Mouse (Mus musculus): Measurements from ENCODE around the gene Psmb3. TPM values are rescaled to one million over a fixed set of nuclear protein-coding genes. Genes with fewer than 3 reads are reported as not detected.

The Psmb3 gene
- polyA plus RNA-seq, 1 experiment from 2014 or later, result 545 TPM

GRCm38 (mm10) chr11:97659990-97660714 is 43.0 kb upstream of the Psmb3 start:
- WGBS, result under 1% methylated on average over 73 of the region's 78 CpGs
- H3K27me3 ChIP-seq (ENCODE audit: control insufficient read depth, insufficient read depth, low read length), result peaks cover 23% of the 10 kb centered on the region
- H3K4me1 ChIP-seq (ENCODE audit: control insufficient read depth, insufficient read depth, low read length), result peaks cover 24% of the 10 kb centered on the region
- 0 out of 2 replicates have a peak overlapping the region, but pooled peaks have one; percentile 49 for H3K27ac ChIP-seq (ENCODE audit: low read depth, low read length)
- peak overlapping the region; percentile 85 for H3K4me2 ChIP-seq (ENCODE audit: low read depth)
- H3K4me3 ChIP-seq (ENCODE audit: low read depth, low read length), result peak overlapping the region; percentile 78
- peak overlapping the region; percentile 79 for H3K9ac ChIP-seq (ENCODE audit: low read length)
- ATAC-seq (ENCODE audit: insufficient read depth, low FRiP score, low TSS enrichment) (peak; percentile 66), DNase-seq (ENCODE audit: low spot score) (peak; percentile 82)
- H3K9me3 ChIP-seq (ENCODE audit: control insufficient read depth, low read length), result no peaks in the 10 kb centered on the region
- no peaks in the 10 kb centered on the region for H3K36me3 ChIP-seq (ENCODE audit: control insufficient read depth, insufficient read depth, low read length)

DNA sequence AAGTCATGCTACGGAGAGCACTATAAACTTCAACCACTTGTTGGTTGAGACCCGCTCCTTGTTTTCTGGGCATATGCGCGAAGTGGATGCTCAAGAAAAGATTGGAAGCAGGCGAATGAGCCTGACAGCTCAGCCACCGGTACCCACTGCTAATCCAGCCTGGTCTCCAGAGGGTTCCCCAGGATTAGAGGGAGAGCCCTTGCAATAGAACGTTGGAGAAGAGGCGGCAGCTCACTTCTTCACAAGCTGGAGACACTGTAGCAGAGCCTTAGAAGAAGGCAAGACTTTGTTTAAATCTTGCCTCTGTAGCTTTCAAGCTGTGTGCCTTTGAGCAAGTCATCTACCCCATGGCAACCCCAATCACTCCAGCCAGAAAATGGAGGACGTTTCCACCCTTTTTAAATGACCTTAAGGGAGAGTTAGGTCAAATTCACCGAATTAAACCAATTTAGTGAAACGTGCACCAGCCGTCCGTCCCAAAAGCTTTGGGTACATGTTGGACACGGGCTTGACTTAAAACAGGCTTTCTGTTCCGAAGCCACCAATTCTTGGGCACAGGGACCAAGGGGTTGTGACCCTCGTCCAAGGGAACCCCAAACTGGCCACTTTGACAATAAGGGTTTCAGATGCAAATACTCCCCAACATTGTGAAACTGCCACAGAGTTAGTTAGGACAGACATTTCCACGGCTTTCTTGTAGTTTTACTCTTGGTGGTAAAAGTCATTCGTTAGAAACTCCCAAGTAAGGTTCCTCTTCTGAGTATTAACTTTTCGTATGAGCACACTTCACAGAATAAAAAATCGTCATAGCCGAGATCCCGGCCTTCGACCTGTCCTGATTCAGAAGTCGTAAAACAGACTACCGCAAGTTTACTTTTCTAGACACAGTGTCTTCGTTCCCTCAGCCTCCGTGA is 42.2 kb upstream of the Psmb3 start:
- peak overlapping the region; percentile 79 for H3K9ac ChIP-seq (ENCODE audit: low read length)
- H3K36me3 ChIP-seq (ENCODE audit: control insufficient read depth, insufficient read depth, low read length), result no peaks in the 10 kb centered on the region
- H3K27ac ChIP-seq (ENCODE audit: low read depth, low read length), result no peak overlapping the region
- H3K4me3 ChIP-seq (ENCODE audit: low read depth, low read length), result peak overlapping the region; percentile 94
- ATAC-seq (ENCODE audit: insufficient read depth, low FRiP score, low TSS enrichment) (no peak), DNase-seq (ENCODE audit: low spot score) (no peak)
- no peaks in the 10 kb centered on the region for H3K9me3 ChIP-seq (ENCODE audit: control insufficient read depth, low read length)
- peaks cover 24% of the 10 kb centered on the region for H3K4me1 ChIP-seq (ENCODE audit: control insufficient read depth, insufficient read depth, low read length)
- 2% methylated on average over 27 of the region's 27 CpGs for WGBS
- peaks cover 23% of the 10 kb centered on the region for H3K27me3 ChIP-seq (ENCODE audit: control insufficient read depth, insufficient read depth, low read length)
- H3K4me2 ChIP-seq (ENCODE audit: low read depth), result peak overlapping the region; percentile 85

GRCm38 (mm10) chr11:97661648-97662133 is 41.5 kb upstream of the Psmb3 start:
- Histone ChIP-seq H3K4me3 (ENCODE audit: low read depth, low read length) (peak overlapping the region; percentile 94), H3K4me2 (ENCODE audit: low read depth) (peak overlapping the region; percentile 41), H3K36me3 (ENCODE audit: control insufficient read depth, insufficient read depth, low read length) (no peaks in the 10 kb centered on the region; the same call in 1 of the 2 replicates), H3K4me1 (ENCODE audit: control insufficient read depth, insufficient read depth, low read length) (peaks cover 24% of the 10 kb centered on the region), H3K9me3 (ENCODE audit: control insufficient read depth, low read length) (no peaks in the 10 kb centered on the region), H3K9ac (ENCODE audit: low read length) (0 out of 2 replicates have a peak overlapping the region, but pooled peaks have one; percentile 23), H3K27ac (ENCODE audit: low read depth, low read length) (no peak overlapping the region), H3K27me3 (ENCODE audit: control insufficient read depth, insufficient read depth, low read length) (peaks cover 23% of the 10 kb centered on the region)
- DNase-seq (ENCODE audit: low spot score) (peak; percentile 19), ATAC-seq (ENCODE audit: insufficient read depth, low FRiP score, low TSS enrichment) (no peak)
- 0% methylated on average over 20 of the region's 20 CpGs for WGBS

- DNase-seq (ENCODE audit: low spot score), result no peak
- ATAC-seq (ENCODE audit: insufficient read depth, low FRiP score, low TSS enrichment), result no peak
- H3K9me3 ChIP-seq (ENCODE audit: control insufficient read depth, low read length), result no peaks in the 10 kb centered on the region
- peaks cover 3% of the 10 kb centered on the region for H3K36me3 ChIP-seq (ENCODE audit: control insufficient read depth, insufficient read depth, low read length)
- no peak overlapping the region; the same call in 1 of the 2 replicates for H3K9ac ChIP-seq (ENCODE audit: low read length)
- WGBS, result 1% methylated on average over 21 of the region's 21 CpGs
- peaks cover 24% of the 10 kb centered on the region for H3K4me1 ChIP-seq (ENCODE audit: control insufficient read depth, insufficient read depth, low read length)
- peaks cover 23% of the 10 kb centered on the region for H3K27me3 ChIP-seq (ENCODE audit: control insufficient read depth, insufficient read depth, low read length)
- peak overlapping the region; percentile 84 for H3K4me2 ChIP-seq (ENCODE audit: low read depth)
- H3K27ac ChIP-seq (ENCODE audit: low read depth, low read length), result no peak overlapping the region
- H3K4me3 ChIP-seq (ENCODE audit: low read depth, low read length), result peak overlapping the region; percentile 94
Measured at GRCm38 (mm10) chr11:97662207-97662892, 40.8 kb upstream of the Psmb3 start.

DNA sequence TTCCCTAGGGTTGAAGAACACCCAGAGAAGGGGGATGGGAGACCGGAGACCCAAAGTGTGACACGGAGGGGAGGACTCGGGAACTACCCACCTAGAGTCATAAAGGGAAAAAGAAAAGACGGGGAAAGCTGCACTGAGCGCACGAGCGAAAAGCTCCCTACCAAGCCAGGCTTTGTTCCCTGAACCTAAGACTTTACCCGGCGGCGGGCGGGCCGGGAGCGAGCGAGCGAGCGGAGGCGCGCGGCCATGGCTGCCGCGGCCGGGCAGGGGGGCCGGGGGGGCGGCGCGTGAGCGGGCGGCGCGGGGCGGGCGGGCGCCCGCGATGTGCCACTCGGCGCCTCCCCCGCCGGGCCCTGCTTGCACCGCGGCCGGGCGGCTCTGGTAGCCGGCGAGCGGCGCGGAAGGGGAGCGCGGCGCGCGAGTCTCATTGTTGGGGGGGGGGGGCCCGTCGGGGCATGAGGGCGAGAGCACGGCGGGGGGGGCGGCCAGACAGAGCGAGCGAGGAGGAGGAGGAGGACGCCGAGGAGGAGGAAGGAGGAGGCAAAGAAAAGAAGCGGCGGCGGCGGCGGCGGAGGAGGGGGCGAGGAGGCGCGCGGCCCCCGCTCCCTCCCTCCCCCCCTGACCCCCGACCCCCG is 40.2 kb upstream of the Psmb3 start, which contains the start of gene Mllt6:
TSS of gene Mllt6 (plus strand) at position 522 of the 635 bp plus-strand sequence.
- peak within 1 kb of the TSS; percentile 94 for H3K4me3 ChIP-seq (ENCODE audit: low read depth, low read length)
- peaks cover 23% of the 10 kb centered on the region for H3K27me3 ChIP-seq (ENCODE audit: control insufficient read depth, insufficient read depth, low read length)
- peak; percentile 90 for DNase-seq (ENCODE audit: low spot score)
- H3K9ac ChIP-seq (ENCODE audit: low read length), result peak within 1 kb of the TSS; percentile 88
- H3K4me1 ChIP-seq (ENCODE audit: control insufficient read depth, insufficient read depth, low read length), result peaks cover 24% of the 10 kb centered on the region
- H3K27ac ChIP-seq (ENCODE audit: low read depth, low read length), result peak within 1 kb of the TSS; percentile 80
- ATAC-seq (ENCODE audit: insufficient read depth, low FRiP score, low TSS enrichment), result peak; percentile 46; the same call in 1 of the 2 replicates
- 1% methylated on average over 42 of the region's 76 CpGs for WGBS
- no peaks in the 10 kb centered on the region for H3K9me3 ChIP-seq (ENCODE audit: control insufficient read depth, low read length)
- peaks cover 3% of the 10 kb centered on the region for H3K36me3 ChIP-seq (ENCODE audit: control insufficient read depth, insufficient read depth, low read length)
- H3K4me2 ChIP-seq (ENCODE audit: low read depth), result peak within 1 kb of the TSS; percentile 84

- under 1% methylated on average over 33 of the region's 57 CpGs for WGBS
Measured at GRCm38 (mm10) chr11:97663528-97664338, 39.5 kb upstream of the Psmb3 start.

DNA sequence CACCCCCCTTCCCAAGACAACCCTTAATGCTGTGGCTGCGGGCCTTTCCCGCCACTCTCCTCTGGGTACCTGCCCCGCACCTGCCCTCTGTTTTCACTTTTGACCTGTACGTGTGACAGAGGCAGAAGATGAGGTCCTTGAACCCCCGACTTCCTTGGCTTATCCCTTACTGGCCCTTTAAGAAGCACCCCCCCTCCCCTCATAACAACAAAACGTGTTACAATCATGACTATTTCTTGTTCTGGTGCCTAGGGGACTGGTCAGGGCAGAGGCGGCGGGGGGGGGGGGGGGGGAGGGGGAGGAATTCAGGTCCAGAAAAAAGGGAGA is 38.9 kb upstream of the Psmb3 start:
- Histone ChIP-seq H3K36me3 (ENCODE audit: control insufficient read depth, insufficient read depth, low read length) (peaks cover 3% of the 10 kb centered on the region), H3K9me3 (ENCODE audit: control insufficient read depth, low read length) (no peaks in the 10 kb centered on the region), H3K27ac (ENCODE audit: low read depth, low read length) (no peak overlapping the region), H3K27me3 (ENCODE audit: control insufficient read depth, insufficient read depth, low read length) (peaks cover 23% of the 10 kb centered on the region), H3K4me2 (ENCODE audit: low read depth) (peak overlapping the region; percentile 84), H3K4me1 (ENCODE audit: control insufficient read depth, insufficient read depth, low read length) (peaks cover 24% of the 10 kb centered on the region), H3K4me3 (ENCODE audit: low read depth, low read length) (peak overlapping the region; percentile 94), H3K9ac (ENCODE audit: low read length) (peak overlapping the region; percentile 88)
- WGBS, result 0% methylated on average over 6 of the region's 8 CpGs
- DNase-seq (ENCODE audit: low spot score), result no peak
- ATAC-seq (ENCODE audit: insufficient read depth, low FRiP score, low TSS enrichment), result no peak

More at GRCm38 (mm10) chr11:97663528-97664338, 39.5 kb upstream of the Psmb3 start:
- Histone ChIP-seq H3K4me3 (ENCODE audit: low read depth, low read length) (peak overlapping the region; percentile 94), H3K4me1 (ENCODE audit: control insufficient read depth, insufficient read depth, low read length) (peaks cover 24% of the 10 kb centered on the region), H3K36me3 (ENCODE audit: control insufficient read depth, insufficient read depth, low read length) (peaks cover 3% of the 10 kb centered on the region), H3K4me2 (ENCODE audit: low read depth) (peak overlapping the region; percentile 84), H3K27me3 (ENCODE audit: control insufficient read depth, insufficient read depth, low read length) (peaks cover 23% of the 10 kb centered on the region), H3K9me3 (ENCODE audit: control insufficient read depth, low read length) (no peaks in the 10 kb centered on the region), H3K9ac (ENCODE audit: low read length) (peak overlapping the region; percentile 88), H3K27ac (ENCODE audit: low read depth, low read length) (peak overlapping the region; percentile 80)
- DNase-seq (ENCODE audit: low spot score), result peak; percentile 58
- ATAC-seq (ENCODE audit: insufficient read depth, low FRiP score, low TSS enrichment), result no peak

Measured in neural tube, embryonic 11.5 days (tissue).